Mouse (Mus musculus) frontal cortex, postnatal 25 days (tissue): ENCODE results near the gene Defb9.
A peak's percentile ranks its signal among the peaks of the same experiment; 100 is the strongest.
"Not testable (repeated sequence)": the region's sequence is repeated elsewhere in the genome, so short reads cannot be mapped to it uniquely, and the experiment has no call there.

Experiments used
- DNase-seq, 2 experiments: peaks; one replicate each; pipeline ENCODE4 v3.0.0; 2022; ENCODE audit warnings: low spot score in 2 of 2

The Defb9 gene

DNA sequence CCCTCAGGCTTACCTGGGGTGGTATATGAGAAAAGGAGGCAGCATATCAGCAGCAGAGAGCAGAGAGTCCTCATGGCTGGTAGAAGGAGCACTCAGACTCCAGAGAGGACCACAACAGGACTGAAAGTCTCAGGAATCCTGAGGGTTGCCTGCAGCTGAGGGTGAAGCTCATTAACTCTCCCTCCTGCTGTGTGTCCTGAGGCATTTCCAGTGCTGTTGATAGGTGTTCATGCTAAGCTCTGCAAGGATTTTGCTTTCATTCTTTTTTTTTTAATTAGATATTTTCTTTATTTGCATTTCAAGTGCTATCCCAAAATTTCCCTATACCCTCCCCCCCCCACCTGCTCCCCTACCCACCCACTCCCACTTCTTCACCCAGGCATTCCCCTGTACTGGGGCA lies at the start of gene Defb9:
Gene Defb9 (minus strand): TSS at position 101 of the 400 bp plus-strand sequence.
- not testable (repeated sequence) for DNase-seq

GRCm38 (mm10) chr8:21932610-21933009 lies 47.4 kb upstream of the Defb9 start, which contains the start of gene Defb15:
Gene Defb15, minus strand, starts transcription at chr8:21932710.
- DNase-seq: no peak

DNA sequence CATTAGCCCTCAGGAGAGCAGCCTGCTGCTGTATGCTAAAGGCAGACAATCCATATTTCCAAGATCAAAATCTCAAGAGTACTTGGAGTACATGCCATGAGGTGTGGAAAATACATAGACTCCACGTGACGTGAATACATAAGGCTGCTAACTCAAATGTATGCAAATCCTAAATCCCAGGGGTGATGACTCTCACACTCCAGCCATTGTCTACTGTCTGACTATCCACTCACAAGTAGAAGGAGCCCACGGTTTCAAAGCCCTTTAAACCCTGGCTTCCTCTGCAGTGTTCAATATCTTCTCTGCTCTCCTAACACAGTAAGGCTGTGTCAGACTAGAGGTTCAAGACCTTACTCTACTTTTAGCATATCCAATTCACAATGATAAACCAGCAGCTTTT lies 45.5 kb upstream of the Defb9 start:
- DNase-seq: not testable (repeated sequence)

DNA sequence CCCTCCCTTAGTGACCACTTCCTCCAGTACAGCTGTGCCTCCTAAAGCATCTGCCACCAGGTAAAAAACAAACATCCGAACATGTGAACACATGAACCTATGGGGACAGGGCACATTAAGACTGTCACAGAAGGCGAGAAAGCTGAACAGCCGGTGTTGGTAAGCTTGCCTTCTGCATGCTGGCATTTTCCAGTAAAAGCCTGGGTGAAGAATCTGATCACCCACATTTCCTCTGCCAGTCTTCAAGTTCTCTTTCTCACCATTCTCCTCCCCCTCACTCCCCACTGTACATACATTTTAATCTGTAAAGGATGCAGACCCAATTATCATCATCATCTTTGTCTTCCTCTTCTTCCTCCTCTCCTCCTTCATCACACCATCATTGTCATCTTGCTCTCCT lies 30.4 kb upstream of the Defb9 start:
- DNase-seq: peak in 1 of 2 experiments; percentile 4

DNA sequence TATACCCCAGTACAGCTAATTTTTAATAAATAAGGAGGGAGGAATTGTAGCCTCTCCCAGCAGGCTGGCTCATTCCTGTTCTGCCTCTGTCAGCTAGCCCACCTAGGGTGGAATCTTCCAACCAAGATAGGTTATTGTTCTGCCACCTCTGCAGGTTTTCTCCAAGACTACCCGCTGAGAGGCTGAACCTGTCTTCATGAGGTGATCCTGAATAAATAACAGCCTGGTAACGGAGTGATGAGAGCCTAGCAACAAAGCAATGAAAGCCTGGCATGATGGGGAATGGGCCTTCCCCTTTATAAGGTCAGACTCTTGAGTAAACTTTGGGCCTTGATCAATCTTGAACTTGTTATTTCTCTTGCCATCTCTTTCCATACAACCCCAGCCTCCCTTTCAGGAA lies 27.3 kb upstream of the Defb9 start:
- DNase-seq: no peak

- DNase-seq: no peak
Observed at GRCm38 (mm10) chr8:21911931-21912330, 26.7 kb upstream of the Defb9 start.

DNA sequence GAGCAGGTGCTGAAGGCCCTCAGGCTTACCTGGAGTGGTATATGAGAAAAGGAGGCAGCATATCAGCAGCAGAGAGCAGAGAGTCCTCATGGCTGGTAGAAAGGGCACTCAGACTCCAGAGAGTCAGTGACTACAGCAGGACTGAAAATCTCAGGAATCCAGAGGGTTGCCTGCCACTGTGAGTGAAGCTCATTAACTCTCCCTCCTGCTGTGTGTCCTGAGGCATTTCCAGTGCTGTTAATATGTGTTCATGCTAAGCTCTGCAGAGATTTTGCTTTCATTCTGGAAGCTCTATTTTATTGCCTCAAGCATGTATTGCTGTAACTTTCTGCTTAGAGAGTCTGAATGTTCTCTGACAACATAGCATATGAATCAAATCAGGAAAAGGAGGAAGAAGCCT lies 21.1 kb upstream of the Defb9 start, which contains the start of gene Defb11:
Gene Defb11 (minus strand): TSS at position 123 of the 400 bp plus-strand sequence.
- DNase-seq: not testable (repeated sequence)

DNA sequence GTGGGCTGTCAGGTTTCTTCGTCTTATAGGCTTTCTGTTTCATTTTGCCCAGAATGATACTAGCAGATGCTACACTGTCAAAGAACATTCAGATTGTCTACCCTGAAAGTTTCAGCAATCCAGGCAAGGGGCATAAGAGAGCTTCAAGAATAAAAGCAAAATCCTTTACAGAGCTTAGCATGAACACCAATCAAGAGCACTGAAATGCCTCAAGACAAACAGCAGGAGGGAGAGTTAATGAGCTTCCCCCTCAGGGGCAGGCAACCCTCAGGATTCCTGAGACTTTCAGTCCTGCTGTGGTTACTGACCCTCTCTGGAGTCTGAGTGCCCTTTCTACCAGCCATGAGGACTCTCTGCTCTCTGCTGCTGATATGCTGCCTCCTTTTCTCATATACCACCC lies 26.6 kb downstream of the Defb9 start, which contains the start of gene Defb10:
Gene Defb10 (plus strand): TSS at position 316 of the 400 bp plus-strand sequence.
- not testable (repeated sequence) for DNase-seq
